14 mouse cellular contexts compared by ENCODE assay signal in the genomic region with DNA sequence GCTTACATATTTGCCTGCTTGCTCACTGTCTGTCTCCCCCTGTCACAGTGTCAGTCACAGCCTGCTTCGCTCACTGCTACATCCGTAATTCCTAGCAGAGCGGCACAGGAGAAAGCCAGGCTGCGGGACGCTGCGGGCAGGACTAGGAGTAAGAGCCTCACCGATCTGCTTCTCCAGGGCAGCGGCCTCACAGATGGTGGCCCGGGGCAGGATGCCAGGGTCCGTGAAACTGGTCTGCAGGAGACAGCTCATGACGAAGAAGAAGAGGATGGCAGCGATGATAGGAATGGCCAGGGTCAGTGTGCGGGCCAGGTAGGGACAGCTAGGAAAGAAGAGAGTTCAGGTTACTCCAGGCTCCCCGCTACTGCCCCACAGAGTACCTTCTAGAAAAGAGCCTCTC. TPM values are rescaled to one million over a fixed set of nuclear protein-coding genes. Genes with fewer than 3 reads are reported as not detected.
A peak's percentile ranks its signal among the peaks of the same experiment; 100 is the strongest.
DNase-seq lines count a peak whose midpoint lies in the region; ATAC-seq and TF ChIP-seq lines count a peak whose summit lies in the region.
"Had no signal": no experiment of that assay in that cellular context is flagged by ENCODE, and none has a peak within 500 bp of the region (broad histone marks: within the 10 kb centered on the region; RNA-seq: fewer than 3 reads in every experiment).

No protein-coding gene starts in this region.

- WGBS in heart, embryonic 12.5 days = 90% methylated on average over 14 of the region's 14 CpGs
- 88% methylated on average over 14 of the region's 14 CpGs for WGBS in lung, embryonic 15.5 days
- WGBS in bone marrow, adult 2 months = 87% methylated on average over 14 of the region's 14 CpGs

- TF ChIP-seq POLR2A in bone marrow, adult 2 months (IDR thresholded peaks at IDR 0.05; ENCODE audit: borderline replicate concordance, control insufficient read depth, low read depth, low read length) = no peak

- H3K4me2 ChIP-seq in heart, embryonic 12.5 days = no peak overlapping the region
- no peak overlapping the region for H3K4me2 ChIP-seq in lung, embryonic 15.5 days
- H3K4me2 ChIP-seq: limb, embryonic 13.5 days had no signal

- peaks cover 28% of the 10 kb centered on the region for H3K36me3 ChIP-seq in heart, embryonic 12.5 days
- peaks cover 12% of the 10 kb centered on the region; the same call in 1 of the 2 replicates for H3K36me3 ChIP-seq in lung, embryonic 15.5 days

- peak overlapping the region; percentile 20; the same call in 1 of the 2 replicates for H3K27ac ChIP-seq in heart, embryonic 12.5 days (ENCODE audit: poor library complexity, severe bottlenecking)
- H3K27ac ChIP-seq in lung, embryonic 15.5 days = peak overlapping the region; percentile 79
- peak overlapping the region; percentile 90 for H3K27ac ChIP-seq in bone marrow, adult 2 months (ENCODE audit: control insufficient read depth, insufficient read depth, low read depth, low read length, poor library complexity)
- H3K27ac ChIP-seq: limb, embryonic 13.5 days had no signal

- peaks cover 42% of the 10 kb centered on the region for H3K4me1 ChIP-seq in heart, embryonic 12.5 days (replicated peaks)
- peaks cover 29% of the 10 kb centered on the region for H3K4me1 ChIP-seq in lung, embryonic 15.5 days
- H3K4me1 ChIP-seq in bone marrow, adult 2 months (ENCODE audit: control insufficient read depth, insufficient read depth, low read length) = peaks cover 15% of the 10 kb centered on the region

- no peak for TF ChIP-seq CTCF in bone marrow, adult 2 months (IDR thresholded peaks at IDR 0.05; ENCODE audit: control insufficient read depth, insufficient read depth, low read length)

- H3K27me3 ChIP-seq in heart, embryonic 12.5 days (replicated peaks) = no peaks in the 10 kb centered on the region
- H3K27me3 ChIP-seq in lung, embryonic 15.5 days = no peaks in the 10 kb centered on the region
- H3K27me3 ChIP-seq: CH12.LX; limb, embryonic 13.5 days had no signal

- DNase-seq in heart, postnatal 4 days = no peak
- DNase-seq in lung, adult 18-20 months = no peak
- DNase-seq in cerebellum, postnatal 14 days = peak; percentile 74 to 76
- DNase-seq: heart, postnatal 36 days; kidney, postnatal 25 days; lung, postnatal 36 days; right cerebral cortex, postnatal 25 days; thymus, postnatal 36 days had no signal

- no peak for ATAC-seq in heart, embryonic 12.5 days (ENCODE audit: insufficient number of reproducible peaks, low FRiP score)
- no peak for ATAC-seq in lung, embryonic 15.5 days (ENCODE audit: borderline replicate concordance, extremely low read depth, low FRiP score, low TSS enrichment)
- ATAC-seq in monocyte, adult 5-6 weeks (replicated peaks; ENCODE audit: insufficient number of reproducible peaks, low FRiP score, low TSS enrichment, poor library complexity, severe bottlenecking) = no peak

- H3K4me3 ChIP-seq in heart, embryonic 12.5 days = no peak overlapping the region
- no peak overlapping the region for H3K4me3 ChIP-seq in lung, embryonic 15.5 days
- no peak overlapping the region for H3K4me3 ChIP-seq in bone marrow, adult 2 months (replicated peaks; ENCODE audit: control insufficient read depth, low read depth, low read length)
- H3K4me3 ChIP-seq: limb, embryonic 13.5 days had no signal

- no peak overlapping the region for H3K9ac ChIP-seq in heart, embryonic 12.5 days
- H3K9ac ChIP-seq in lung, embryonic 15.5 days = no peak overlapping the region
- H3K9ac ChIP-seq: limb, embryonic 13.5 days had no signal

- no peaks in the 10 kb centered on the region for H3K9me3 ChIP-seq in heart, embryonic 12.5 days (replicated peaks)
- no peaks in the 10 kb centered on the region for H3K9me3 ChIP-seq in lung, embryonic 15.5 days
- H3K9me3 ChIP-seq: limb, embryonic 13.5 days had no signal

RNA-seq across cellular contexts. Expression of a gene that starts 22.9 kb away (rescaled TPM):
- polyA plus RNA-seq in heart, embryonic 12.5 days (2016; fragmentation: Nextera tagmentation; extraction: Ambion mirVana) = 3.5 and 3.9 TPM in 2 replicates
- 10 to 100 TPM; 21.4 to 22.1 TPM for total RNA-seq in heart, postnatal 4 days (2021)
- 6.2 and 7.7 TPM in 2 replicates for polyA plus RNA-seq in lung, embryonic 15.5 days (2015; fragmentation: Nextera tagmentation; extraction: Ambion mirVana)
- polyA plus RNA-seq in bone marrow, adult 2 months (2011; ENCODE audit: insufficient read depth, insufficient read length, low replicate concordance, missing spikeins) = 23.6 and 39.6 TPM in 2 replicates
- total RNA-seq in monocyte, adult 5-6 weeks (2017) = 12.8 to 48.9 TPM (median 20.8 TPM) in 3 replicates

RNA-seq across cellular contexts. Expression of a gene that starts 25.1 kb away (rescaled TPM):
- 0.76 and 1.4 TPM in 2 replicates for polyA plus RNA-seq in heart, embryonic 12.5 days (2016; fragmentation: Nextera tagmentation; extraction: Ambion mirVana)
- total RNA-seq in heart, postnatal 4 days (2021) = 1 to 10 TPM; 1.3 to 1.4 TPM
- polyA plus RNA-seq in lung, embryonic 15.5 days (2015; fragmentation: Nextera tagmentation; extraction: Ambion mirVana) = 17.7 and 20.9 TPM in 2 replicates
- 10.3 and 19.0 TPM in 2 replicates for polyA plus RNA-seq in bone marrow, adult 2 months (2011; ENCODE audit: insufficient read depth, insufficient read length, low replicate concordance, missing spikeins)
- total RNA-seq in monocyte, adult 5-6 weeks (2017) = 6.3 to 20.1 TPM (median 7.1 TPM) in 3 replicates

RNA-seq across cellular contexts. Expression of a gene that starts 42.9 kb away (rescaled TPM):
- 11.2 and 12.2 TPM in 2 replicates for polyA plus RNA-seq in heart, embryonic 12.5 days (2016; fragmentation: Nextera tagmentation; extraction: Ambion mirVana)
- 10 to 100 TPM; 11.0 to 11.1 TPM for total RNA-seq in heart, postnatal 4 days (2021)
- polyA plus RNA-seq in lung, embryonic 15.5 days (2015; fragmentation: Nextera tagmentation; extraction: Ambion mirVana) = 20.7 and 20.8 TPM in 2 replicates
- 10.5 and 15.9 TPM in 2 replicates for polyA plus RNA-seq in bone marrow, adult 2 months (2011; ENCODE audit: insufficient read depth, insufficient read length, low replicate concordance, missing spikeins)
- total RNA-seq in monocyte, adult 5-6 weeks (2017) = 6.9 to 18.7 TPM (median 16.5 TPM) in 3 replicates

RNA-seq across cellular contexts. Expression of a gene that starts 45.4 kb away (rescaled TPM):
- 15.0 and 18.4 TPM in 2 replicates for polyA plus RNA-seq in heart, embryonic 12.5 days (2016; fragmentation: Nextera tagmentation; extraction: Ambion mirVana)
- total RNA-seq in heart, postnatal 4 days (2021) = 10 to 100 TPM in 1 of 2 experiments, 1 to 10 TPM in 1; 9.8 to 12.0 TPM
- polyA plus RNA-seq in lung, embryonic 15.5 days (2015; fragmentation: Nextera tagmentation; extraction: Ambion mirVana) = 18.4 and 20.2 TPM in 2 replicates
- 2.8 and 10.4 TPM in 2 replicates for polyA plus RNA-seq in bone marrow, adult 2 months (2011; ENCODE audit: insufficient read depth, insufficient read length, low replicate concordance, missing spikeins)
- total RNA-seq in monocyte, adult 5-6 weeks (2017) = 3.5 to 16.0 TPM (median 5.7 TPM) in 3 replicates

RNA-seq across cellular contexts. Expression of a gene that starts 52.5 kb away (rescaled TPM):
- polyA plus RNA-seq in heart, embryonic 12.5 days (2016; fragmentation: Nextera tagmentation; extraction: Ambion mirVana) = 6.0 and 6.9 TPM in 2 replicates
- total RNA-seq in heart, postnatal 4 days (2021) = 1 to 10 TPM; 5.2 to 6.0 TPM
- polyA plus RNA-seq in lung, embryonic 15.5 days (2015; fragmentation: Nextera tagmentation; extraction: Ambion mirVana) = 6.3 and 9.9 TPM in 2 replicates
- polyA plus RNA-seq in bone marrow, adult 2 months (2011; ENCODE audit: insufficient read depth, insufficient read length, low replicate concordance, missing spikeins) = 3.8 and 12.2 TPM in 2 replicates
- 30.9 to 41.9 TPM (median 32.6 TPM) in 3 replicates for total RNA-seq in monocyte, adult 5-6 weeks (2017)

Comparison
In these comparisons a context has a peak if more than half of its experiments do, and no peak if none do; other contexts are left out.
1. H3K27ac ChIP-seq: peak in every context shown above with its lines; median percentile 90 in bone marrow, adult 2 months; 79 in lung, embryonic 15.5 days; 20 in heart, embryonic 12.5 days.
2. DNase-seq: peak in cerebellum, postnatal 14 days (2 of 2); none in heart, postnatal 4 days (single experiment) and lung, adult 18-20 months (0 of 2).